9 mouse cellular contexts compared by ENCODE assay signal in genomic region chr6:137205662-137206400, GRCm38 (mm10). TPM values are rescaled to one million over a fixed set of nuclear protein-coding genes. Genes with fewer than 3 reads are reported as not detected.
A peak's percentile ranks its signal among the peaks of the same experiment; 100 is the strongest.
DNase-seq lines count a peak whose midpoint lies in the region; ATAC-seq lines count a peak whose summit lies in the region.
"Had no signal": no experiment of that assay in that cellular context is flagged by ENCODE, and none has a peak within 500 bp of the region (broad histone marks: within the 10 kb centered on the region; RNA-seq: fewer than 3 reads in every experiment).

No protein-coding gene starts in this region.

- H3K4me3 ChIP-seq in forebrain, embryonic 15.5 days, result no peak overlapping the region
- H3K4me3 ChIP-seq: heart, embryonic 15.5 days had no signal

- no peak overlapping the region for H3K4me2 ChIP-seq in forebrain, embryonic 15.5 days (replicated peaks)
- H3K4me2 ChIP-seq: heart, embryonic 15.5 days had no signal

- no peaks in the 10 kb centered on the region for H3K36me3 ChIP-seq in forebrain, embryonic 15.5 days
- H3K36me3 ChIP-seq: heart, embryonic 15.5 days had no signal

- H3K27me3 ChIP-seq in forebrain, embryonic 15.5 days, result no peaks in the 10 kb centered on the region
- H3K27me3 ChIP-seq: heart, embryonic 15.5 days had no signal

- peak; percentile 40 for DNase-seq in kidney, adult 9 months
- DNase-seq in kidney, adult 11 months, result no peak
- peak; percentile 37 for DNase-seq in thymus, postnatal 0 days (ENCODE audit: low spot score)
- no peak for DNase-seq in thymus, postnatal 25 days
- DNase-seq in naive thymus-derived CD4-positive, alpha-beta T cell, adult 2 months (ENCODE audit: low read depth), result peak; percentile 24
- no peak for DNase-seq in spleen, postnatal 10 days (ENCODE audit: low spot score in 2 of 2)
- DNase-seq in gastrocnemius, postnatal 10 days, result no peak

- no peak overlapping the region for H3K9ac ChIP-seq in forebrain, embryonic 15.5 days (replicated peaks)
- H3K9ac ChIP-seq: heart, embryonic 15.5 days had no signal

- H3K4me1 ChIP-seq in forebrain, embryonic 15.5 days, result no peaks in the 10 kb centered on the region

- WGBS in forebrain, embryonic 15.5 days, result 59% methylated on average over 11 of the region's 11 CpGs

- ATAC-seq in forebrain, embryonic 15.5 days (replicated peaks), result peak; percentile 47; the same call in 1 of the 2 replicates

- no peak overlapping the region for H3K27ac ChIP-seq in forebrain, embryonic 15.5 days (replicated peaks)
- H3K27ac ChIP-seq: heart, embryonic 15.5 days had no signal

- H3K9me3 ChIP-seq in forebrain, embryonic 15.5 days, result no peaks in the 10 kb centered on the region
- H3K9me3 ChIP-seq: heart, embryonic 15.5 days had no signal

RNA-seq across cellular contexts. Expression of gene Rerg, which starts 35.5 kb away (rescaled TPM):
- polyA plus RNA-seq in thymus, postnatal 0 days (2015; fragmentation: Nextera tagmentation; extraction: Ambion mirVana), result 1.6 TPM in 2 replicates
- 4.6 and 5.8 TPM in 2 replicates for polyA plus RNA-seq in forebrain, embryonic 15.5 days (2015; fragmentation: Nextera tagmentation; extraction: Ambion mirVana)
- 1 to 10 TPM; 2.8 to 3.8 TPM for total RNA-seq in gastrocnemius, postnatal 10 days (2021)

RNA-seq across cellular contexts. Expression of gene Ptpro, which starts 46.3 kb away (rescaled TPM):
- polyA plus RNA-seq in thymus, postnatal 0 days (2015; fragmentation: Nextera tagmentation; extraction: Ambion mirVana), result 0.87 and 1.1 TPM in 2 replicates
- polyA plus RNA-seq in forebrain, embryonic 15.5 days (2015; fragmentation: Nextera tagmentation; extraction: Ambion mirVana), result 47.8 and 50.3 TPM in 2 replicates
- 1 to 10 TPM in 1 of 2 experiments, under 1 TPM in 1; 0.96 to 1.5 TPM for total RNA-seq in gastrocnemius, postnatal 10 days (2021)

Comparison
In these comparisons a context has a peak if more than half of its experiments do, and no peak if none do; other contexts are left out.
1. DNase-seq: peak in kidney, adult 9 months (single experiment), thymus, postnatal 0 days (single experiment) and naive thymus-derived CD4-positive, alpha-beta T cell, adult 2 months (single experiment); none in kidney, adult 11 months (single experiment), thymus, postnatal 25 days (single experiment), spleen, postnatal 10 days (0 of 2) and gastrocnemius, postnatal 10 days (single experiment).
2. RNA of gene Ptpro, which starts 46.3 kb away (polyA plus RNA-seq): 47.8 to 50.3 TPM in forebrain, embryonic 15.5 days; 0.87 to 1.1 TPM in thymus, postnatal 0 days; every median in the first group is over 10 times any median in the second.